Mouse (Mus musculus): ENCODE data around the gene Tsr1. TPM values are rescaled to one million over a fixed set of nuclear protein-coding genes. Genes with fewer than 3 reads are reported as not detected.

Tsr1 gene
- 66.2 to 80.9 TPM (median 70.6 TPM) in 4 replicates for total RNA-seq (2023)

GRCm38 (mm10) chr11:74897678-74898516, at the start of gene Tsr1:
Gene Tsr1 (plus strand): TSS chr11:74898071.

GRCm38 (mm10) chr11:74896901-74897677, 782 bp upstream of the Tsr1 start, which contains the start of gene Sgsm2:
Gene Sgsm2 (minus strand): TSS chr11:74897060.

GRCm38 (mm10) chr11:74925577-74926387, 27.9 kb downstream of the Tsr1 start, which contains the start of the genes Smg6 and Srr:
Gene Smg6 (plus strand): TSS chr11:74925823.
Gene Srr (minus strand): TSS chr11:74925948.

Other genes starting within 250 kb of the Tsr1 start
- gene Cluh, start 248.6 kb upstream of the Tsr1 start, total RNA-seq (2023): 41.0 to 44.0 TPM (median 42.0 TPM) in 4 replicates
- gene Pafah1b1, start 173.4 kb upstream of the Tsr1 start, total RNA-seq (2023): 116 to 154 TPM (median 131 TPM) in 4 replicates
- 43.6 to 52.2 TPM (median 47.9 TPM) in 4 replicates for gene Mettl16, start 127.2 kb upstream of the Tsr1 start, total RNA-seq (2023)
- gene Mnt, start 67.2 kb upstream of the Tsr1 start, total RNA-seq (2023): 121 to 138 TPM (median 128 TPM) in 4 replicates
- gene Sgsm2, start 1.0 kb upstream of the Tsr1 start, total RNA-seq (2023): 5.0 to 7.3 TPM (median 6.1 TPM) in 4 replicates
- 63.6 to 69.7 TPM (median 67.1 TPM) in 4 replicates for gene Smg6, start 27.8 kb downstream of the Tsr1 start, total RNA-seq (2023)
- 5.2 to 9.6 TPM (median 6.7 TPM) in 4 replicates for gene Srr, start 27.9 kb downstream of the Tsr1 start, total RNA-seq (2023)